Mouse (Mus musculus): ENCODE measurements around the gene Mdn1.

The Mdn1 gene

DNA sequence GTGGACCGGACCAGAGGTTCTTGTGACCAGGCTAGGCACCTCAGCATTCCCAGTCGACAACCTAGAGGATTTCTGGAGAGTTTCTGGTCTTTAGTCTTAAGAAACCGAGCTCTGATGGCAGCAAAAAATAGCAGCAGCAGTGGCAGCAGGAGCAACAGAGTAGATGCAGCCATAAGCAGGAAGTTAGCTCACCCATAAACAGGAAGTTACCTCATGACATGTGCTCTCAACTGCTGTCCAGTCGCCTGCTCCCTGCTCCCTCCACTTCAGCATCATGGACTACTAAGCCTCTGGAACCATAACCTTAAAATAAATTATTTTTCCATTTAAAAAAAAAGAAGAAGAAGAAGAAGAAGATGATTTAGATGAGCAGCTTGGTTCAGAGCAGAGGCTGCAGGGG, 132.1 kb downstream of the Mdn1 start:
- DNase-seq, result no peak

- DNase-seq, result no peak
These were observed 142.1 kb downstream of the Mdn1 start for GRCm38 (mm10) chr4:32798976-32799375.

GRCm38 (mm10) chr4:32799966-32800576, 143.2 kb downstream of the Mdn1 start, which contains the start of gene Lyrm2:
Gene Lyrm2 (plus strand): TSS chr4:32800253.
- DNase-seq, result peak; percentile 78

- no peak for DNase-seq
These were observed 143.8 kb downstream of the Mdn1 start for GRCm38 (mm10) chr4:32800577-32801170.

- no peak for DNase-seq
These were observed 160.6 kb downstream of the Mdn1 start for GRCm38 (mm10) chr4:32817478-32817877.

DNA sequence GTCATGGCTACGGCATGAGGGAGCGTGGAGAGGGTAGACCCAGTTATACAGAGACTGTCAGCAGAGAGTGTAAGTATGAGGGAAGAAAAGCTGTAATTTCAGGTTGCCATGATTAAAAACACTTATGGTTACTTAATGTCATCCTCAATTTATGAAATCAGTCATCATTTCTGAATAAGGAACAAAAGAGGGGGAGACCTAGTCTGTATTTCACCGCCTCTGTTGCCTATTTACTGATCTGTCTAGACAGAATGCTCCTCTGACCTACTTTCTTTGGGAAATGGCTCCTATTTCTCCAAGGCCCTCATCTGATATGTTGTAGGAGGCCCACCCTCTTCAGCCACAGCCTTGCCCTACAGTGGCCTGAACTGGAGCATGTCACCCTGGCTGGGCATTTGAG, 163.8 kb downstream of the Mdn1 start:
- DNase-seq, result no peak

- no peak for DNase-seq
These were observed 167.3 kb downstream of the Mdn1 start for GRCm38 (mm10) chr4:32824254-32824653.
